Mouse (Mus musculus) thymus, postnatal 36 days (tissue): Measurements from ENCODE around the gene Gpr50.

Experiments used
- DNase-seq, 2 experiments: peaks; one replicate each; pipeline ENCODE4 v3.0.0; 2022; ENCODE audit warnings: mixed read lengths in 2 of 2

The Gpr50 gene

DNA sequence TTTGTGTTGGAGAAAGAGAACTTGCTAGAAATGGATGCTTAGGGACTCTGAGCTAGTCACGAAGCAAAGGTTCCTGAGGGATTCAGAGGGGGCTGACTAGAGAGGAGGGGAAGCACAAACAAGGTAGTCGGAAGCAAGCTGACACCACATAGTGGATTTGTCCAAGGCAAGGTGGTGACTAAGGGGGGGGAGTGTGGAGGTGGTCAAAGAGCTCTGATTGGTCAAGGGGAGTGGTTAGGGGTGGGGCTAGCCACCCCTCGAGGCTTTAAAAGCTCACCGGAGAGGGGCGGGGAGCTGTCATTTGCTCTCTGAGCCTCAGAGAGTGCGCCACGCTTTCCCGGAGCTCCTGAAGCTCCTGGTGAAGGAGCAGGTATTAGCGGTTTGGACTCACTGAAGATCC, at the start of gene Gpr50:
Gpr50 (plus strand) TSS at position 294 of the 400 bp plus-strand sequence.
- DNase-seq = no peak

DNA sequence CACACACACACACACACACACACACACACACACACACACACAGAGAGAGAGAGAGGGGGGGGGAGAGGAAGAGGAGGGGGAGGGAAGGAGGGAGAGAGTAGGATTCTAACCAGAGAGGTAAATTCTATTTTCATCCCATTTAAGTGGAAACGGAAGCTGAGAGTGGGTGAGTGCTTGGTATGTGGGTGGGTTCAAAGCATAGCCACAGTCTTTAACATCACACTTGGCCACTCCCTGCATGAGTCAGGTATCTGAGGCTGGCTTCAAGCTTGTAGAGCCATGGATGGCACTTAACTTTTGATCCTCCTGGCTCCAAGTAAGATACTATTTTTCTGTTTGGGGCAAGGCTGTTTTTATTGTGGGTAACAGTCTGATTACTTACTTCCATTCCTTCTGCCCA, 41.2 kb upstream of the Gpr50 start:
- DNase-seq = no peak

DNA sequence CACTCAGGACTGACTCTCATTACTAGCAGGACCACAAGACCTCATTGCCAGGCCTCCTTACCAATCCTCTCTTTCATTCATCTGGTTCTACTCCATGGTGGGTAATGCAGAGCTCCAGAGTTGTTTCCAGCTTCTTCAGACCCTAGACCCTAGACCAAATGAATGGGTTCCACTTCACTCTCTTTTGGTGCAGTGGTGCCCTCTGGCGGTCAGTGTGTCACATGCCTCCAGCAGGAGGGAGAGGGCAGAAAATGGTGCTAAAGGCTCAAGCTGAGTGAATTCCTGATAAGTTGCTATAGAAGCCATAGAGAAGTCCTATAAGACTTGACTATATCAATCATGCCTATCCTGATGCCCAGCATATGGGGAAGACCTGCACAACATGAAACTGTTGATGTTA, 39.6 kb upstream of the Gpr50 start:
- DNase-seq = peak; percentile 33 to 34

DNA sequence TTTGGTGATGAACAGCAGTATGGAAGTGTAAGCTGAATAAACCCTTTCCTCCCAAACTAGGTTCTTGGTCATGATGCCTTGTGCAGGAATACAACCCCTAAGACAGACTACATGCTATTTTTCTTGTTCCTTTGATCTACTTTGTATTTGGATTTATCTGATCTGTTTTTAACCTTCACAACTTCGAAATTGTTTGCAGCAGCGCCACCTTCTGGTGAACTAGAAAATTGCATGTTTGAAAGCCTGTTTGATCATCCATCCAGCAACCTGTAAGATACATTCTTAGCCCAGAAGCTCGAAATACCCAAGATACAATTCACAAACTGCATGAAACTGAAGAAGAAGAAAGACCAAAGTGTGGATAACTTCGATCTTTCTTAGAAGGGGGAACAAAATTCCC, 35.2 kb upstream of the Gpr50 start:
- DNase-seq = peak; percentile 14 to 29

GRCm38 (mm10) chrX:71630709-71631108, 32.8 kb upstream of the Gpr50 start:
- DNase-seq = no peak

- DNase-seq = no peak
These were observed 32.3 kb upstream of the Gpr50 start for GRCm38 (mm10) chrX:71631130-71631529.

- DNase-seq = peak in 1 of 2 experiments; percentile 2
These were observed 15.5 kb upstream of the Gpr50 start for GRCm38 (mm10) chrX:71647958-71648357.

DNA sequence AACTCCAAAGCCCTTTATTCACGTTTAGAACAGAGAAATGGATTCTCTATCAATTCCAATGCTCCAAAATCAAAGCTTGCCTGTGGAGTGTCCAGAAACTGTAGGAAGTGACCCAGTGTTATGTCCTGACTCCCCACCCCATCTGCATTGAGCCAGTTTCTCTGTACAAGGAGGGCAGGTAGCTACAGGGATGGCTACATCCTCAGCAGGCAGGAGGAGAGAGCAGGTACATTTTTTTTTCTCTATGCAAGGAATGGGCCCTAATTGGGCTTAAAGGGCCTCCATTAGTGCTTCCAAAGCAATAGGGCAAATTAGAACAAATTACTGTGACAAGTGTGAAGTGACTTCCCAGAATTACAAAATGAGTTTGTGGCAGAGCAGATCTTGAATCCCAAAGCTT, 15.0 kb upstream of the Gpr50 start:
- no peak for DNase-seq

- DNase-seq = peak in 1 of 2 experiments; percentile 1
These were observed 14.5 kb upstream of the Gpr50 start for GRCm38 (mm10) chrX:71648848-71649454.

- no peak for DNase-seq
These were observed 13.5 kb upstream of the Gpr50 start for GRCm38 (mm10) chrX:71649993-71650392.

GRCm38 (mm10) chrX:71661794-71662193, 1.7 kb upstream of the Gpr50 start:
- no peak for DNase-seq

DNA sequence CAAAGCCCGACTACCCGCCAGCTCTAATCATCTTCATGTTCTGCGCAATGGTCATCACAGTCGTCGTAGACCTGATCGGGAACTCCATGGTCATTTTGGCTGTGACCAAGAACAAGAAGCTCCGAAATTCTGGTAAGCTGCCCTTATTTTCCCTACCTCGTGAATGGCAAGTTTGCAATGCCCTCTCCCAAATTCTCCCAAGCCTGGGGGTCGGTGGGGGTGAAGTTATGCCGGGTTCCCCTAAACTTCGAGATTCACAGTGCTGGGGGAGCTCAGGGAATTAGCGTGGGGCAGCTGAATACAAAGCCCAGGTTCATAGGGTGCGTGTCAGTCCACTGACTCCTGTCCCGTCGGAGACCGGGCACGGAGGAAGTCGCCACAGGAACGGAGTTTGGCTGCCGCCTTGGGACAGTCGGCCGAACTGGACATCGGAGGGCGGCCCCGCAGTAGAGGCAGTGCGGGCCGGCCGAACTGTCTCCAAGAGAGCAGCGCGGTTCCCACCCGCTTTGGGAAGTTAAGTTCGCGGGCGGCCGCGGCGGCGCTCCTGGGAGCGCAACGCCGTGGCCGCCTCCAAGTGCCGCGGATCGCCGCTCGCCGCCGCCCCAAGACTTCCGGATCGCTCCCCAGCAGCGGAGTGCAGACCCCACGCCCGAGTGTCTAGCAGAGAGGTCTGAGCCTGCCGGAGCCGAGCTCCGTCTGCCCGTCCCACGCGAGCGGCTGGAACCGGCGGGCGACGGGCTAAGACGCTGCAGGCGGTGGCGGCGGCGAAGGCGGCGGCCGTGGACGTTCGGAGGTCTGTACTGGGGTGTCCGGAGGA, 612 bp downstream of the Gpr50 start:
- DNase-seq = no peak

- no peak for DNase-seq
These were observed 1.2 kb downstream of the Gpr50 start for GRCm38 (mm10) chrX:71664688-71665026.

GRCm38 (mm10) chrX:71670254-71670653, 6.8 kb downstream of the Gpr50 start:
- no peak for DNase-seq

DNA sequence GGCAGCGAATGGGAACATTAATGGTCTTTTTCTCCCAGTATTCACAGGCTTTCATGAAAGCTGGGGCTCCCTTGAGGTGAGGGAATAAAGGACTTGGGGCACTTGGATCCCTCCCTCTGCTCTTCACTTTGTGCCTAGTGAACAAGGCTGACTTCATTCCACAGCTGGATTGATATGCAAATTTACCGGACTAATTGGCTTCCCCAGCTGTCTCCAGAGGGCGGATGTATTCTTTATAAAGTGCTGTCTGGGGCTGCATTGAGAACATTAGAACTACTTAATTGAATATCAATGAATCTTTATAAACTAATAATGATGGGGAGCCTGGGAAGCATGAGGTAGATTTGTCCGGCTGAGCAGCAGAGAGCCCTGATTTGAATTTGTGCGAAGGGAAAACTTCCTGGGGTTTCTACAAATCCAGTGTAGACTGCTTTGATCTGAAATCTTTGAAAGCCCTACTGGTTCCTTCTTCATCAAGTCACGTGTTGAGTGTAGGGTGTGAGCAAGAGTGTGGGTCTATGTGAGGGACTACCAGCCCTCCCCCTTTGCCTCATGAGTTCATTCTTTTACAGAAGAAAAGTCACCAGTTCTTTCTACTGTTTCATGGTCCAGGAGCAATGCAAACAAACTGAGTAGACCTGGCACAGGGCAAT, 37.5 kb downstream of the Gpr50 start:
- DNase-seq = no peak
